Mouse (Mus musculus) urinary bladder, postnatal 14 days (tissue): ENCODE measurements at regions not wholly inside any gene's neighbourhood (a gene's known extent, or its start where the extent isn't known, plus 50 kb on each side); places are given as distances from the start of the nearest gene placed in this dataset.

Experiments
- DNase-seq: peaks from one replicate; pipeline ENCODE4 v3.0.0; 2021; ENCODE audit warnings: low spot score

DNA sequence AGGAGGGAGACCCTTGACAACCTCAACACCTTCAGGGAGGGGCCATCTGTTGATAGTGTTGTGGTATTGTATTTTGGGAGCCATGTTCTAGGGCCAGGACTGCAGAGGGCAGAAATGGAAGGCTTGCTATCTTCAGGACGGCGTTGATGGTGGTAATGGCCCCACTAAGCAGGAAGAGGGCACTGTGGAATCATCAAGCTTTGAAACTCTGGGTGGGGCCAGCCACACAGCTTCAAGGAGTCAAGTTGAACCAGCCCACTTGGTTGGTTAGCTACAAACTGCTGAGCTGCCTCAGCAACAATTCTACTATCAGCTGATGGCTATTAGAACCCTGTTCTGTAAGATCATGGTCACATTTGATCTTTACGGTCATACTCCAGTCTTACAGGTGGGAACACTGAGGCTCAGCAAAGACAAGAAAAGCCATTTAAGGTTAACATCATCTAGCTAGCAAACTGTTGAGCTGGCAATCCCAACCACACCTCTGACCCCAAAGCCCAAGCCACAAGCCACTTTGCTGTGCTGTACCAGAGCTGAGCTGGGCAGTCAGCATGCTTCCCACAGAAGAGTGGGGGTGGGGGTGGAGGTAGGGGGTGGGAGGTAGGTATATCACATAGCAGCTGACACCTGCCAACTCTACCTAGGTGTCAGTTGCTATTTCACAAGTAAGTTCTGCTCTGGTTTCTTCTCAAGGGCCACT, 203.9 kb downstream of the Uaca start:
- peak; percentile 42 for DNase-seq

DNA sequence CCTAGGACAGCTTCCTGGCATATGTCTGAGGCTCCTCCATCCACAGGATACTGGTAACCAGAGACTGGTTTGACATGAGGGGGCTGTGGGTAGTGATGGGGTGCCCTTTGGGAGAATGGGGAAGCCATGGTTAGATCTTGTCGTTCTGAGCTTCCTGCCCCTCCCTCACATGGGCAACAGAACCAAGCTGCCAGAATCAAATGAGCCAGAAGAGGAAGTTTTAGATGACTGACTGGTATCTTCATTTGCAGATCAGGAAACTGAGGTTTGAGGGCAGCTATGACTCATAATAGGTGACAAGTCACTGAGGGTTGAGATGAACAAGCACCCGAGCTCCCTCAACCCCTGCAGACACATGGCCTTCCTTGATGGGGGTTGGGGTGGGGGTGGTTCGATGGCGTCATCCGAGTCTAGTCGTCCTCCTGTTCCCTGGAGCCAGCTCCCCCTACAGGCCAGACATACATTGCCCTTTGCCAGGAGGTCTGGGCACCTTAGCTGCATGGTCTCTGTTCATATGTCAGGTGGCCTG, 204.7 kb downstream of the Uaca start:
- peak; percentile 33 for DNase-seq

DNA sequence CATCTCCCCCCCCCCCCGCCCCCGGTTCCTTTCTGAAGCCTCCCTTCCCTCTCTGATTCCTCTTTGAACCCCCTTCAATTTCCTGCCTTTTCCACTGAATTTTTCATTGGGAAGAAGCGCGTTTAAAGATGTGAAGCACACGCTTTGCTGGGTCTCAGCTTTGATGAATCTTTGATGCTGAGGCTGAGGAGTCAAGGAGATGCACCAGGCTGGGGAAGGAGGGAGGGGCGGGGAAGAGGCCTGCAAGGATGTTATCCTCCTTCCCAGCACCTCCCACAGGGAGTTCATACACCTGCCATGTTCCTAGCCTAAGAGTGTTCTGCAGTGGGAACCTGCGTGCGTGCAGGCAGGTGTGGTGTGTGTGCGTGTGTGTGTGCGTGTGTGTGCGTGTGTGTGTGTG, 205.9 kb downstream of the Uaca start:
- DNase-seq, result no peak

DNA sequence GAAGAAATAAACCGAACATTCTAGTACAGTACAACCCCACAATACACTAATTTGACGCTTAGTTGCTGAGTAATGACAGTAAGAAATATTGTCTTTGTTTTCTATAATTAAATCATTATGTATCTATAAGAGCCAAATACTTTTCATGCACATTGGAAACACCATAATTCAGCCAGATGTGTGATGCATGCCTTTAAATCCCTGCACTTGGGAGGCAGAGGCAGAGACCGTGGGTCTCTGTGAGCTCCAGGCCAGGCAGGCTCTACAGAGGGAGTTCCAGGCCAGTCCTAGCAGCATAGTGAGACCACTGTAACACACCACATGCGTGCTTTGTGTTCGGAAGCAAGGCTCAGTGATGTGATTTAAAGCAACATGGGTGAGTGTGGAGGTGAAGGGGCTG, 208.2 kb downstream of the Uaca start:
- no peak for DNase-seq

DNA sequence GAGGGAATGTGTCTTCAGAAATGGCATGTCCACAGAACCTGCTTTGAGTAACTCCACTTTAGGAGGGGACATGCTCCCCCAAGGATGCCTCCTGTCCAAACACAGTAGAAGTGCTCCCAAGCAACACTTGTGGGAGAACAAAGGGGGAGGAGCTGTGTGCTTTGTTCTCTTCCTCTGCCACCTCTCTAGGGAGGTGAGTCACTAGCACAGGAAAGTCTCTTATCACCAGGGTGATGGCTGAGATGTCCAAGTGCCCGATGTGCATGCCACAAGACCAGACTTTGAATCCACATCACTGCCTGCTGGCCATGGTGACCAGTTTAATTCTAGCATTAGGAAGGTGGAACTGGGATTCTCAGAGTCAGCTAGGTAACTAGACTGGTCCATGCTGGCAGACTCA, 214.1 kb downstream of the Uaca start:
- DNase-seq, result no peak

DNA sequence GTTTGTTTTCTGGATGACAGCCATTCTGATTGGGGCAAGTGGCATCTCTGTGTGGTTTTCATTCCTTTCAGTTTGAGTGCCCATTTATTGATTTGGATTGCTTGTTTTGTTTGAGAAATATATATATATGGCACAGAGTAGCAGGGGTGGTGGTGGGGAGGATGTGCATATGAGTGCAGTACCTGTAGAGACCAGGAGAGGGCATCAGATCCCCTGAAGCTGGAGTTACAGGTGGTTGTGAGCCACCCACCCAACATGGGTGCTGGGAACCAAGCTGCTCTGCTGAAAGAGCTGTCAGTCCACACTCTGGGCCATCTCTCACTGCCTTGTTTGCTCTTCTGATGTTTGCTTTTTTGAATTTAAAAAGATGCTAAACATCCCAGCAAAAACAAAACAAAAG, 216.7 kb downstream of the Uaca start:
- no peak for DNase-seq

DNA sequence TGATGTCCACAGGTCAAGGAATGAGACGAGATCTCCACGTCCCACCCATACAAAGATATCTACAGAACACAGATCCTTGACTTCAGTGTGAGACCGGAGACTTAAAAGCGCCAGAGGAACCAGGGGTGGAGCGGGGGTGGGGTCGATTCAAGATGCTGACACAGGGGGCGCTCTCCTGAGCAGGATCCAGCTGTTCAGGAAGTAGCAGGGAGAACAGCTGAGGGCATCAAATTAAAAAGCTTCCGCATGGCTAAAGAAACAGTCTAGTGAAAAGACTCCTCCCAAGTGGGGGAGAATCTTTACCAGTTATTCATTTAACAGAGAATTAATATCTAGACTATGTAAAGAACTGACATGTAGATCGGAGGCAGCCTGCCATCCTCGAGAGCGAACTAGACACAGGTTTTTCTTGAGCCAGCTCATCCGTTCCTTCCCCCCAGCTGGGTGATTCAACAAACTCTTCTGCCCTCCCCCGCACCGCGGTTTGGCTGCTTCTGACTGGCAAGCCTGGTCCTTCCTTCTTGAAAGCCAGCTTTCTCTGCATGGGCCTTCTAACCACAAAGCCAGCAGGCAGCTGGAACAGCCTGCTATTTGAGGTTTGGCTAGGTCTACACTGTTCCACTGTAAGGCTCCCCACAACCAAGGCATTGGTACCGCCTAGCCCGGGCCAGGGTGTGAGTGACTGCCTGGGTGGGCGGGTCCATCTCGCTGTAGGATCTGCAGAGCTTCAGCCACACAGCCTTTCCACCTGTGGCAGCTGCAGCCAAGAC, 218.6 kb downstream of the Uaca start:
- DNase-seq, result peak; percentile 60

DNA sequence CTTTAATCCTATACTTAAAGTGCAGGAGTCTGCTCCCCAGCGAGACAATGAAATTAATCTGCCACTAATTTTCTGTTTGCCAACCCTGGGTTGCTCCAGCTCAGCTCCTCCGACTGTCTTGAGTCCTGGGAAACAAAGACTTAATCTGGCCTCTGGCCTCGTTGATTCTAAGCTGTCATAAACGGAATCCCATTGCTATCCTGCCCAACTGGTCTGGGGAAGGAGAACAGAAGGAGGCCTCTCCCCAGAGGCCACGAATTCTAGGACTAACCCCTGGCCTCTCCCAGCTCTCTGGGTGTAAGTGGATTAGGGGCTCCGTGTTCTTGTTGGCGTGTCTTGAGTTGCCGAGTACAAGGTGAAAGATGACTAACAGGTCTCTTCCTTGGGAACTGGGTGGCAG, 219.8 kb downstream of the Uaca start:
- no peak for DNase-seq

DNA sequence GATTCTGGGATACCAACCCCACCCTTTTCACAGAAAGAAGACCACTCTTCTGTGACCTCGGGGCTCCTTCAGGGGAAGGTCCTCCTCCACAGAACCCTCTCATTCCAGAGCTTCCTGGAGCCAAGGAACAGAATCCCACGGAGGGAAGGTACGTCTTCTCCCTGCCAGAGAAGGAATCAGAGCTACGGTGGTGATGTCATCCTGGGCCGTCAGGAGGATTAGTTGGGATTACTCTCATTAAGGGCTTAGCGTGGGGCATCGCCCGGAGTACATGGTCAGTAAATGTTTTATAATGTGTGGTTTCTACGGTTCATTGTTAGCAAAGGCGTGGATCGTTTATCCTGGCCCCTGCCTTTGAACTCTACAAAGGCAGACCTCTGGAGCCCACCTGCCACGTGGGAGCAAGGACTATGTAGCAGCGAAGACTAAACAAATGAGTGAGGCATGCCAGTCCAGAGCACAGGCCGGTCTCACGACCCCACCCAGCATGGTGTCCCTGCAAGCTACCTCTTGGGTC, 221.1 kb downstream of the Uaca start:
- no peak for DNase-seq

DNA sequence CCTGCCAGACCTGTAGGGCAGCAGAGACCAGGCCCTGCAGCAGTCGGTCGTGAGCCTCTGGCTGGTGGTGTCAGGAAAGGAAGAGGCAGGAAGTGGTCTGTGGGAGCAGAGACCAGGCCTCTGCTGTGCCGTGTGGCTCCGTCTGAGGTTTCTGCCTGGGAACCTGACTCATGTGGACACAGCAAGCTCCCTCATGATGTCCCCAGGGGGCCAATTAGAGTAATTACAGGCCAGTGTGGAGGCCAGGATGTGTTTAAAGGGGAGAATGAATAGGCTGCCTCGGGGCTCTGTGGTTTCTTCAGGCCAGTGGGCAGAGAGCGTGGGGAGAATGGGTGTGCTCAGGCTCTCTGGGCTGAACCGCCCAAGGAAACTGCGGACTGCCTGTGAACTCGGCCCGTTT, 222.3 kb downstream of the Uaca start:
- no peak for DNase-seq

DNA sequence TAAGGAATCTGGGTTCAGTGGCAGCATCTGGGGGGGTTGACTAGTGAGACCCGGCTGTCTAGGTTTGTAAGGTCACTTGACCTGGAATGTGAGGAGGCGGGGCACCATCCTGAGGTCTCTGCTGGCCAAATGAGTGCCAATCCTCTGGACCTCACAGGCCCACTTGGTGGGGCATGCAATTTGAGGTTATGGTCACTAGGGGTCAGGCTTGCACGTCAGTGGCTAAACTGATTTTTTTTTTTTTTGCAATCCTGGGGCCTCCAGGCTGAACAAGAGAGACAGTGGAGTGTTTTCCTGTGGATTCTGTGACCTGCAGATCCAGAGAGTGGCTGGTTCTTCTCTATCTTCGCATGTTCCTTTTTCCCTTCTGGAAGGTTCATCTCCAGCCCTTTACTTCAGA, 225.6 kb downstream of the Uaca start:
- DNase-seq, result no peak

DNA sequence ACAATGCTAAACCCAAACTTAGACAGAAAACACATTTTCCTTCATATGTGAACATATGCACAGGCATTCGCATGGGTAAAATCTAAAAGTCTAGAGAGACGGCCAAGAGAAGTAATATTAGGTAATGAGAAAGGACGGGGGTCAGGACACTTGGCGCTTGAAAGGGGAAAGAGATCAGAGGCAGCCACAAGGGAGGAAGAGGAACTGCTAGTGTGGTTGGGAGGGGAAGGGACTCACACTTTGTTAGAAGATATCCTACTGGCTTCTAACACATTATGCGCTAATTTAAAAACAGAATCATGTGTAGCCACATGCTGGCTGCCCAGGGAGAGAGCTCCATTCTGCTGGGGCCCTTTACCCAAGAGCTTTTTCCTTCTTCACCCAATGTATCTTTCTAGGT, 227.5 kb downstream of the Uaca start:
- DNase-seq, result no peak

DNA sequence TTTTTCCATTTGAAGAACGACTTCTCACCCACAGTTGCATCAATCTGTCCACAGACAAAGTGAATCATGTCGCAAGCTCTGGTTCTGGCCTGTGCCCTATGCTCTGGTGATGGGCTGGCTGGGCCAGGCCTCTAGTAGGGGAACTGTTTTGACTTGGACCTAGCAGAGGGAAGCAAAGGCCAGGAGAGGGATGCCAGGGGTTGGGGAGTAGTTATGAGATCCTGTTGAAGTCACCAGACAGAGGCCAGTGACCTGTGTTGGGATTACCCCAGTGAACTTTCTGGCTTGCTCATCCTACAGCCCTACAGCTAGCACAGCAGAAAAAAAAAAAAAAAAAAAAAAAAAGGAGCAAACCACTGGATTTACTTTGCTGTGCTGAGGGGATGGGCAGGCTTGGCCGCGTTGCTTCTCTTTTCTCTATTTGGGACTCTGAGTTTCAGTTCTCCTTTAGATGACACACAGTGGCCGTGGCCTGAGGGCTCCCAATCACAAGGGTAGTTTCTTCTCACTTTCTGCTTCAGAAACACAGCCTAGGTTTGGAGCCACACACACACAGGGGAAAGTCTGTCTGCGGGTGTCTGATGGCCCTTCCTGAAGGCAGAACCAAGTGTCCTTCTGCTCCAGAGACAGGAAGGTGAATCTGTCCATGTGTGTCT, 228.2 kb downstream of the Uaca start:
- no peak for DNase-seq

DNA sequence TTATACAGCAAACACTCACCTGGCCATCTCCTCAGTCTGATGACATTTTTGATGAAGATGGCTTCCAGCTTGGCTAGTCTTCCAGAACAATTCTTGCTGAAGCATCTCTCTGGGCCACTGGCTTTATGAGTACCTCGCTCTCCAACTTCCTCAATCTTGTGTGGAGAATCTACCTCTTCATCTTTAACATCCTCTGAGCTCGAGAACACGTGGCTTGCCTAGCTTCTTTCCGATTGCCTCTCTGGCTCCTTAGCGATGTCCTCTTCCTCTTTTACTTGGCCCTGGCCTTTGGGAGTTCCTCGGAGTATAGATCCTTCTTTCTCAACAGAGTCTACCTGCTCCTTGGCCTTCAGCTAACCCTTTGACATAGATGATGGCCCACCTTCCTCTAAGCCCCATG, 231.0 kb downstream of the Uaca start:
- DNase-seq, result no peak

DNA sequence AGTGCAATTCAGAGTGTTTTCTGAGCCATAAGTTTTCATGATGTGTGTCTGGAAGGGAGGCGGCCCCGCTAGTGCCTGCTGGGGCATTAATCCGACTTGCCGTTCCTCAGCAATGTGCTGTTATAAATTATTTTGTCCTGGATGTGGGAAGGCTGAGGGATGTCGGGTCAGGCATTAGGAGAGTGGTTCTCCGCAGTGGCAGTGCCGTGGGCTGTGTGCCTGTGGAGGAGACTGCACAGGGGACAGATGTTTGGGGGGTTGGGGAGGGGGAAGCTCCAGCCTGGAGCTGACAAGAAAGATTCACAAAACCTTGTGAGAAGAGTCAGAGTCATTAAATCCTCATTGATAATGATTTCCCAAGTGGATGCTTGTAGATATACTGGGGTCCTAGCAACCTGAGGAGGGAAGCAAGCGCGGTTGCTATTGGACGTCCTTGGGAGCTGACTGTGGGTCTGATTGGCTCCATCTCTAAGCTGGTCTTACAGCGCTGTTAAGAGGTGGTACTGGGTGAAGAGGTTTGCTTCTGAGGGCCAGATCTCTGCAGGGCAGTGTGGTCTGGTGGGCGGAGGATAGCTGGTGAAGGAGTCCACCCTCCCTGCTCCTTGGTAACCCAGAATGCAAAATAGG, 234.5 kb downstream of the Uaca start:
- no peak for DNase-seq

DNA sequence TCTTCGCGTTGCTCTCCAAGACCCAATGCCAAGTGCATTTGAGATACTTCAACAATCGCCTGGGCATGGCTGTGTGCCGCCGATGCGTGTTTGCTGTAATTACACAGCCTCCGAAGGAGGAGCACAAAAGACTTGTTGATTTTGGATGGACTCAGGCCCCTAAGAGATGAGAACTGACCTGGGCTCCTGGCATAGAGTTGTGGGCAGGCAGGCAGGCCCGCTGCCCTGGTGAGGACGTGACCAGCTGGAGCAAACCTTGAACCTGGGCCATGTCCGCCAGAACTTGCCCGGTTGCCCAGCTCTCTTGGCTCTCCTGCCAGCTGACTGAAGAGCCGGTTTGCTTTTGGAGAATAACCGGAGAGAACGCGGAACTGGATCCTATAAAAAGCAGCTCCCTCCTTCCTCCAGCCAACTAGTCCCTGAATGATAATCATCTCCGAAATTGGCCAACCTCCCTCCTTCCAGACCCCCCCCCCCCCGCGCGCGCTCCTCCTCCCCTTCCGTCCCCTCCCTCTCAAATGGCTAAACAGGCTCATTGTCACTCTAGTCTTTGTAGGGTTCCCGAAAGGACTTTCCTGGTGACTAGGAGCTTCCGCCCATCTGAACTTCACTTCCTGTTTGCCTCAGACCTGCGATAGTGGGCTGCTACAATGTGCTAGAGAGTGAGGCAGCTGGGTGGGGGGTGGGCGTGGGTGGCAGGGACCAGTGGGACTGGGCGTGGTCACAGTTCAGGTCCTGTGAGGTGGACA, 237.5 kb downstream of the Uaca start:
- DNase-seq, result peak; percentile 56

DNA sequence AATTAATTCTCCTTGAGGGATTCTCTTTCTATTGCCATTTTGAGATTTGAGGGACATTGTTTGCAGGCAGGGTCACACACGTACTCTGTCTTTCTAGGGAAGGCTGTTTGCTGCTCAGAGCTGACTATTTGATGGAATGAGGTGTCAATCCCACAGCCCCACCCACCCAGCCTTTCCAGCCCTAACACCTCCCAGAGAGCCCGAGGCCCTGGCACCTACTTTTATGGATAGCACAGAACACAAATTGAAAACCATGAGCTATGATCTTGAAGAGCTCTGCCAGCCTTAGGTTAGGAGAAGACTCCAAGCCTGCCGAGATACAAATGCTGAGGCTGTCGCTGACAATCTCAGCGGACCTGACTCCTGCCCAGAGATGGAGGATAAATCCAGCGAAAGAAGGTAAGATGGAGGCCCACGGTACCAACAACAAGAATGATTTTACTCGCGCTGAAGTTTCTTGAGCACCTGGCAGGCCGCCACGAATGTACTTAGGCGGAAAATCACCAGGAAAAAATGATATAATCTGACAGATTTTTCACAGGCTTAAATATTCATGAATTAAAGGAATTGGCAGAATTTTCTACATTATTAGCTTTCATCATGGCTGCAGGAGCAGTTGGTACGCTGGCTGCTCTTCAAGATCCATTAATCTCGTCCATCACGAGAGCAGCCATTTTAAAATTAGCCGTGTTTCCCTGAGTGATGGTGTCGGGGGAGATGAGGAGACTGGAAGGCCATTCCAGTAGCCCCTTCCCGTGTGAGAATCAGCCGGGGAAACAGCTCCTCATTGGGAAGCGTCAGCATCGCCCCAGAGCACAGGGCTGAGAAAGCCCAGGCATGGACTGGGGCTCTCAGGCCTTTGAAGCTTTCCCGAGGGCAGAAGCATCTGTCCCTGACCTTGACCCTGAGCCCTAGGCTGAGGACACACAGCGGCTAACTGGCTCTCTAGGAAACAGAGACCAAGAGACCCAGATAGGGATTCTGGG, 238.4 kb downstream of the Uaca start:
- no peak for DNase-seq

DNA sequence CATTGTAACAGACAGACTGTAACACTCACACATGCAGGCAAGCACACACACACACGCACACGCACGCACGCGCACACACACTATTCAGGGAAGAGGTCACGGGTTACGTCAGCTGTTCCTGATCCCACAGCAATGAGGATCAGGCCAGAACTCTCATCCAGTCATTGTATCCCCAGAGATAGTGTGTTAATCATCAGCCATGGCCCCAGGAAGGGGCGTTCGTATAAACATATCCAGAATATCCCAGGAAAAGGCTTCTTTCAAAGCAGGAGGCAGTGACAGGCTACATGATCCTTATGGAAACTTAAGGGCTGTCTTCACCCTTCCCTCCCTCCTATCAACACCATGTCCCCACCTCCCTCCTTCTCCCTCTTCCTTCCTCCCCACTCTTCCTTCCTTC, 239.3 kb downstream of the Uaca start:
- DNase-seq, result no peak

DNA sequence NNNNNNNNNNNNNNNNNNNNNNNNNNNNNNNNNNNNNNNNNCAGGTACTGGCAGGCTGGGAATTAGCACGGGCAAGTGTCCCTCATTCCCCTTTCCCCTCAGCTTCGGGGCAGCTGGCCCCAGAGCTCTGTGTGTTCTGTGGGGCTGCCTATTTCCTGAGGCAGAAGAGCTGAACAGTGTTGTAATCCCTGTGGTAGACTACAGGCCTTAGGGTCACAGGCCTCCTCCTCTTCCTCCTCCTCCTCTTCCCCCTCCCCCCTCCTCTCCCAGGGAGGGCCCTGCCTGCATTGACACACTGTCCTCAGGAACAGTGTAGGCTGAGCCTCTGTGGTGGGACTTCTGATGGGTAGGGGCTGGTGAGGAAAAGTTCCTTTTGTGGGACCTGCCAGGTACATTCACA, 247.7 kb downstream of the Uaca start:
- DNase-seq, result no peak

DNA sequence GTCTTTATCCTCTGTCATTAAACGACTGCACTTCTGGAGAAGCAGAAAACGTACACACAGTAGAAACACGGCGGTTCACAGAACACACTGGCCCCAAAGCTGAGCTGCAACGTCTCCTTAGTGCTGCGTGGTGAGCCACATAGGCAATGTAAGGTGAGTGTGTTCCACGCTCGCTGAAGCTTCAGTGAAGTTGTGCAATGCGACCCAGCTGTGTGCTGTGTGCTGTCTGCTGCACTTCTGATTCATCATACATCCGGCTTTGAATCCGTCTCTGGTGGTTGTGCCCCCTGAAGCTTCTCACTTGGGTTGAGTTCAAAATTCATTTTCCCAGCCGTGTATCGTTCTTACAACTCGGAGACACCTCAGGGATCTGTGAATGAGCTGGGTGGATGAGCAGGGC, 250.6 kb downstream of the Uaca start:
- DNase-seq, result no peak
